17 mouse cellular contexts compared by ENCODE assay signal in the genomic region with DNA sequence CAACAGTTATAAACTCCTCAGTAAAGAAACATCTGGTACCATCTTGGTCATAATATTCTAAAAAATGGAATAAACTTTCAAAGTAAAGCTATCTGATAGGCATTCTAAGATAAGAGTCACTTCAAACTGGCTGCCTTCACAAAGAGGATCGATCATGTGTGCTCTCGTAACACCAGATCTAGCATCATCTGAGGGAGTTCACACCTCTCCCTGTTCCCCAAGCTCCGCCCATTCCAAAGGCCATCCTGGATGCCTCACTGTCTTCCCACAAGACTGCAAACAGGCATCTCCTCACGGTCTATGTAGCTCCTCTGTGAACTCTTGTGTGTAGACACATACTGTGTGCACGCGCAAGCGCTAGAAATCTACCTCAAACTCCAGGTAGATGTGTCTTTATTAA.
"Had no signal": no experiment of that assay in that cellular context is flagged by ENCODE, and none has a peak within 500 bp of the region (broad histone marks: within the 10 kb centered on the region; RNA-seq: fewer than 3 reads in every experiment).

No protein-coding gene starts in this region.

- H3K4me3 ChIP-seq: lung, embryonic 15.5 days; megakaryocyte, embryonic 14.5 days; midbrain, embryonic 13.5 days; midbrain, embryonic 15.5 days; neural tube, embryonic 12.5 days; stomach, embryonic 15.5 days had no signal

- H3K27ac ChIP-seq: lung, embryonic 15.5 days; macrophage; midbrain, embryonic 13.5 days; midbrain, embryonic 15.5 days; neural tube, embryonic 12.5 days; stomach, embryonic 15.5 days; stomach, postnatal 0 days had no signal

- H3K9me3 ChIP-seq: lung, embryonic 15.5 days; midbrain, embryonic 13.5 days; midbrain, embryonic 15.5 days; neural tube, embryonic 12.5 days; stomach, embryonic 15.5 days had no signal

- H3K4me1 ChIP-seq: megakaryocyte, embryonic 14.5 days had no signal

- ATAC-seq: lung, postnatal 0 days; midbrain, embryonic 13.5 days; midbrain, embryonic 15.5 days had no signal

- H3K4me2 ChIP-seq: lung, embryonic 15.5 days; midbrain, embryonic 11.5 days; midbrain, embryonic 13.5 days; midbrain, embryonic 15.5 days; neural tube, embryonic 12.5 days; stomach, embryonic 15.5 days had no signal

- DNase-seq: lung, adult 2 months; lung, postnatal 14 days; lung, postnatal 36 days; right cerebral cortex, postnatal 14 days; thymus, adult 2 months; thymus, postnatal 25 days; thymus, postnatal 4 days had no signal

- H3K9ac ChIP-seq: lung, embryonic 15.5 days; midbrain, embryonic 13.5 days; midbrain, embryonic 15.5 days; neural tube, embryonic 12.5 days; stomach, embryonic 15.5 days had no signal

- H3K27me3 ChIP-seq: lung, embryonic 15.5 days; megakaryocyte, embryonic 14.5 days; midbrain, embryonic 13.5 days; midbrain, embryonic 15.5 days; stomach, embryonic 15.5 days had no signal

- H3K36me3 ChIP-seq: lung, embryonic 15.5 days; midbrain, embryonic 13.5 days; midbrain, embryonic 15.5 days; neural tube, embryonic 12.5 days; stomach, embryonic 15.5 days had no signal
